Mouse (Mus musculus): ENCODE results near the gene Nmur1. TPM values are rescaled to one million over a fixed set of nuclear protein-coding genes. Genes with fewer than 3 reads are reported as not detected.
A peak's percentile ranks its signal among the peaks of the same experiment; 100 is the strongest.

Gene Nmur1
- total RNA-seq (2017) = not detected in 2 replicates

DNA sequence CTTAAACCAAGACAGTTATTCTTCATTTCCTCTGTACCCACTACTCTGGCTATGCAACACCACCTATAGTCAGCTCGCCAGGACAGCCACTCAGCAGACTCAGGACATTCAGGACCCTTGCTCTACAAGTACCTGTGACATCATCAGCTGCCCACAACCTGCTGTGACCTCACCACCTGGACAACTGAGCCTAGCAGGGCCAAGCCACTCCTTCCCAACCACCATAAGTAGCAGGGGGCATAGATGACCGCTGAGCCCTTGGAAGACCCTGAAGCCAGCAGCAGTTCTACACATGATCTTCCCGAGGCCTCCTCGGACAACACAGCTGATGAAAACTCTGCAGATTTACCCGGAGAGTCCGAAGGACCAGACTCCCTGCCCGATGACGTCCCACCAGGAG is at the start of gene Nmur1, which contains the start of gene Tex44:
Gene Nmur1, minus strand, starts transcription at position 101 of the 400 bp plus-strand sequence.
Gene Tex44, plus strand, starts transcription at position 202 of the 400 bp plus-strand sequence.
- no peak for ATAC-seq (ENCODE audit: extremely low read depth, insufficient number of reproducible peaks, low FRiP score, poor library complexity, severe bottlenecking)

DNA sequence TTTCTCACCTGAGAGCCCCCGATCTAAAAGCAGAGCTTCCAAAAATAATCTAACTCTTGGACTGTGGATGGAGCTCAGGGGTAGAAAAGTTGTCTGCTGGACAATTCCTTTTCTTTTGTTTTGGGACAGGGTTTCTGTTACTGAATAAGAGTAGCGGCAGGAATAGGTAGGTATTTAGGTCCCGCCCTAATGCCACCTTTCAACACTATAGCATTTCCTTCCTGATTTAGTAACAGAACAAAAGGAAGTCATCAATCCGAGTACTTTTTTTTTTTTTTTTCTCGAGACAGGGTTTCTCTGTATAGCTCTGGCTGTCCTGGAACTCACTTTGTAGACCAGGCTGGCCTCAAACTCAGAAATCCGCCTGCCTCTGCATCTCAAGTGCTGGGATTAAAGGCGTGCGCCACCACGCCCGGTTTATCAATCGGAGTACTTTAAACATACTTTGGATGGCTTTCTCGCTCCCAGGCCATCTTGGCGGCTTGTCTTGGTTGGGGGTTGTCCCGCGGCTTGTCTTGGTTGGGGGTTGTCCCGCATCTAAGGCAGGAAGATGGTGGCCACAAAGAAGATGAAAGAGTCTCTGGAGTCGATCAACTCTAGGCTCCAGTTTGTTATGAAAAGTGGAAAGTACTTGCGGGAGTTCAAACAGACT is 47.2 kb upstream of the Nmur1 start:
- ATAC-seq (ENCODE audit: extremely low read depth, insufficient number of reproducible peaks, low FRiP score, poor library complexity, severe bottlenecking) = 0 out of 2 replicates have a peak, but pooled peaks have one; percentile 40

DNA sequence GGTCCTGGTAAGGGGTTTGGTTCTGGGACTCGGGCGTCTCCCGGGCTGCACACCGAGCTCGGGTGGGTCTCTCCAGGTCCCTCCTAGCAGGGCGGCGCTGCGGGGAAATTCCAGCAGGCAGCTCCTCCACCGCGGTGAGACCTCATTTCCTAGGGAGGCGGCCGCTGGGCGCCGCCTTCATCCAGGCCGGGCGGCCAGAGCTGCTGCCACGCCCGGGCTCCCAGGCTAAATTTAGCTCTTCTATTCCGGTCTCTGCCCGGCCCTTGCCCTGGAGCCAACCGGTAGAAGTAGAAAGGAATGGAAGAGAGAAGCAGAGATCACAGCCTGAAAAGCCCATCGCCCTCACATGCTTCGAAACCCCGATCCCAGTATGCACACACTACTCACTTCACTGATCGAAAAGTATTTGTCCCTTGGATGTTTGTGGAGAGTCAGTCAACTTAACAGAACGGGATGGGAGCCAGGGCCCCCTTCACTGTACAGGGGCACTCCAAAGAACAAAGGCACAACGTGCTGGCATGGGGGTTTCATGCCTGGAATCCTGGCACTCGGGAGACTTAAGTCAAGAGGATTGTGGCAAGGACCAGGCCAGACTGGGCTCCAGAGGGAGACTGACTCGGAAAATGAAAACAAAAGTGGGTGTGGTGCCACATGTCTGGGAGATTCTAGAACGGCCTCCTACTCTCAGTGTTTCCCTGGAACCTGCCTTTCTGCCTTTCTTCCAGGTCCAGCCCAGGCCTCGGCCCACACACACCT is 46.3 kb upstream of the Nmur1 start:
- ATAC-seq (ENCODE audit: extremely low read depth, insufficient number of reproducible peaks, low FRiP score, poor library complexity, severe bottlenecking) = no peak

DNA sequence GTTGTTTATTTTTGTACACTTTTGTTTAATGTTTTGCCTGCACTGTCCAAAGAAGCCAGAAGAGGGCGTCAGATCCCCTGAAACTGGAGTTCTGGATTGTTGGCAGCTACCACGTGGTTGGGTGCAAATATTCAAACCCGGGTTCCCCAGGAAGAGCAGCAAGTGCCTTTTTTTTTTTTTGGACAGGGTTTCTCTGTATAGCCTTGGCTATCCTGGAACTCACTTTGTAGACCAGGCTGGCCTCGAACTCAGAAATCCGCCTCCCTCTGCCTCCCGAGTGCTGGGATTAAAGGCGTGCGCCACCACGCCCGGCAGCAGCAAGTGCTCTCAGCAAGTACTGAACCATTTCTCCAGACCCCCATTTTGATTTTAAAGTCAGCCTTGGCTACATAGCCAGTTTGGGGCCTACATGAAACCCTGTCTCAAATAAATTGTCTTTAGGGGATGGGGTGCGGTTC is 45.5 kb upstream of the Nmur1 start:
- ATAC-seq (ENCODE audit: extremely low read depth, insufficient number of reproducible peaks, low FRiP score, poor library complexity, severe bottlenecking) = peak; percentile 40; the same call in 1 of the 2 replicates

DNA sequence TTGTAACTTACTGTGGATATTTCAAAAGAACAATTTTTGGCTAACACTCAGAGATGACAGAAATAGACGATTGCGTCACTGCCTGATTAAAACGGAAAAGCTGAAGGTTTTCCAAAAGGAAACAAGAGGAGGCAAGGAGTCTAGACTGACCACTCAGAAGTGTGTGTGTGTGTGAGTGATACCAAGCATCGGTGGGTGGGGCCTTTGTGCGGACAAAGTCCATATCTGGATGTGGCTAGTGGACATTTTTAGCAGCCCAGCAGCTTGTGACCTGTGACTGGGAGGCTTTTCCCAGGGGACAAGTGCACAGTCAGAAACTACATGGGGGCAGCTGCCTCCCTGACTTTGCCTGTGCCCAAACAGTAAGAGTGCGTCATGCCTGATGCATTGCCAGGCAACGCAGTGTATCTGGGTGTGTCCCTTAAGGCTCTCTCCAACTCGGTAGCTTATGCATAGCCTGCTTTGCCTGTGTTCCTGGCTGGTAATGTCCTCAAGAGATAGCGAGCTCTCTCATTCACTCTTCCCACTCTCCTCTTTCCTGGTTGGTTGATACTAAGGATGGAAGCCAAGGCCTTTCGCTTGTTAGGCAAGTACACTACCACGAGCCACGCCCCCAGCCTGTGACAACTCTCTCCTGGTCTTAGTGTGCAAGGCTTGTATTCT is 44.6 kb upstream of the Nmur1 start:
- peak; percentile 71 for ATAC-seq (ENCODE audit: extremely low read depth, insufficient number of reproducible peaks, low FRiP score, poor library complexity, severe bottlenecking)

DNA sequence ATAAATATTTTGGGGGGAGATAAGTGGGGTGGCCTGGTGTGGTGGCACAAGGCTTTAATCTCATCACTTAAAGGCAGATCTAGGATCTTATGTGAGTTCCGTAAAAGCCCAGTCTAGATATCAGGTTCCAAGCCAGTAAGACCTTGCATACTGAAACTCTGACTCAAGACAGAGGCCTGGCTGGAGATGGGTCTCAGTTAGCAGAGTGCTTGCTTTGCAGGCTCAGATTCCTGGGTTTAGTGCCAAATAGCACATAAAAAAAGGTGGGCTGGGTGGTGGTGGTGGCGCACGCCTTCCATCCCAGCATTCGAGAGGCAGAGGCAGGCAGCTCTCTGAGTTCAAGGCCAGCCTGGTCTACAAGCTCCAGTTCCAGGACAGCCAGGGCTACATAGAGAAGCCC is 43.8 kb upstream of the Nmur1 start:
- no peak for ATAC-seq (ENCODE audit: extremely low read depth, insufficient number of reproducible peaks, low FRiP score, poor library complexity, severe bottlenecking)

GRCm38 (mm10) chr1:86467416-86467815 is 41.4 kb upstream of the Nmur1 start:
- no peak for ATAC-seq (ENCODE audit: extremely low read depth, insufficient number of reproducible peaks, low FRiP score, poor library complexity, severe bottlenecking)

DNA sequence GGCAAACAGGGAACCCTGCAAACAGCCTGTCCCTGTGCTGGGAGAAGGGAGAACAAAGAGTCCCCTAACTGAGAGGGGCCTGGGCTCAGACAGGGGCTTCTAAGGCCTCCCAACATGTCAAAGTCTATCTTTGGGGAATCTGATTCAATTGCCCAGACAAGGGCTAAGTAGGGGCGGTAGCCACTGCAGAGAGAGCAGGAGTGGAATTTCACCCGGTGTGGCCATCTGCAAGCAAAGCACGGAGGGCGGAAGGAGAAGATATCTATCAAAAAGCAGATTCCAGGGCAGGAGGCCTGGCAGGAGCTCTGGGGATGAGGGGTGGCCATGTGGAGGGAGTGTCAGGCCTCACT is 38.8 kb upstream of the Nmur1 start:
- no peak for ATAC-seq (ENCODE audit: extremely low read depth, insufficient number of reproducible peaks, low FRiP score, poor library complexity, severe bottlenecking)

GRCm38 (mm10) chr1:86464223-86464874 is 38.3 kb upstream of the Nmur1 start:
- ATAC-seq (ENCODE audit: extremely low read depth, insufficient number of reproducible peaks, low FRiP score, poor library complexity, severe bottlenecking) = no peak

DNA sequence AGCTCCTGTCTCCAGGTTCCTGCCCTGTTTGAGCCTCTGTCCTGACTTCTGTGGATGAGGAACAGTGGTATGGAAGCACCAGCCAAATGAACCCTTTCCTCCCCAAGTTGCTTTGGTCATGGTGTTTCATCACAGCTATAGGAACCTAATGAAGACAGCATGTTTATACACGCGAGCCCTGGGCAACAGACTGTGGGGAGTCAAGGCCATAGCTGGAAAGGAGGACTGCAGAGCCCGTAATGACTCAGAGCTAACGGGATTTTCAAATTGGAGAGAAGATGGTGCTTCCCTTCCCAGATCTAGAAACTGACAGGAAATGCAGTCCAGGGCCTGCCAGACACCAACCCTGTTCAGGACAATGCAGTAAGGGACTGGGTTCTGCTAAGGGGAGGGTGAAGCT is 33.3 kb upstream of the Nmur1 start:
- ATAC-seq (ENCODE audit: extremely low read depth, insufficient number of reproducible peaks, low FRiP score, poor library complexity, severe bottlenecking) = no peak

DNA sequence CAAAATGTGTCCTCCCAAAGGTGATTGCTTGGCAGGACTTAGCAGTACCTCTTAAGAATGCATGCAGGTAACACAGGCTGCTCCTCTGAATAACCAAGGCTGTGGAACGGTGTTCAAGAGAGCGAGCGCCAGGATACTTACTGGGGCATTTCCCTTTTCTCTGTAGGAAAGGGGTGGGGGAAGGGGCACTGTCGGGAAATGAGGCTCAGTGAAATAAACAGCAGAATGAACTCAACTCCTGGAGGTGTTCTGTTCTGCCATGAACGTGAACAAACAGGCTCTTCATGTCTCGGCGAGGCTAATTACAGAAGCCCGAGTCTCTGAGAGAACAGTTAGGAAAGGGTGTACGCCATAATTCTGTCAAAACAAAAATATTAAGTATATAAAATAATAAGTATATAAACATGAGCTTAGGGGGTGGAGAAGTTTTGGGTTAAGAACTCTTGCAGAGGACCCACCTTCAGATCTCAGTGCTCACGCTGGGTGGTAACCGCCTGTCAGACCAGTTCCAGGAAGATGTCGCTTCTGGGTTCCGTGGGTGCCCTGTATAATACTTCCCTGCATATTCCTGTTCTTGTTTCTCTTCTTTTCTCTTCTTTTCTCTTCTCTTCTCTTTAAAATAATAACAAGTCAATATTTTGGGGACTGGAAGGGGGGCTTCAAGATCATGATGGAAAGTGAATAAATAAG is 31.0 kb upstream of the Nmur1 start:
- ATAC-seq (ENCODE audit: extremely low read depth, insufficient number of reproducible peaks, low FRiP score, poor library complexity, severe bottlenecking) = no peak

GRCm38 (mm10) chr1:86452713-86453112 is 26.7 kb upstream of the Nmur1 start:
- no peak for ATAC-seq (ENCODE audit: extremely low read depth, insufficient number of reproducible peaks, low FRiP score, poor library complexity, severe bottlenecking)

- no peak for ATAC-seq (ENCODE audit: extremely low read depth, insufficient number of reproducible peaks, low FRiP score, poor library complexity, severe bottlenecking)
Observed at GRCm38 (mm10) chr1:86449966-86450365, 23.9 kb upstream of the Nmur1 start.

- no peak for ATAC-seq (ENCODE audit: extremely low read depth, insufficient number of reproducible peaks, low FRiP score, poor library complexity, severe bottlenecking)
Observed at GRCm38 (mm10) chr1:86448272-86448671, 22.2 kb upstream of the Nmur1 start.

DNA sequence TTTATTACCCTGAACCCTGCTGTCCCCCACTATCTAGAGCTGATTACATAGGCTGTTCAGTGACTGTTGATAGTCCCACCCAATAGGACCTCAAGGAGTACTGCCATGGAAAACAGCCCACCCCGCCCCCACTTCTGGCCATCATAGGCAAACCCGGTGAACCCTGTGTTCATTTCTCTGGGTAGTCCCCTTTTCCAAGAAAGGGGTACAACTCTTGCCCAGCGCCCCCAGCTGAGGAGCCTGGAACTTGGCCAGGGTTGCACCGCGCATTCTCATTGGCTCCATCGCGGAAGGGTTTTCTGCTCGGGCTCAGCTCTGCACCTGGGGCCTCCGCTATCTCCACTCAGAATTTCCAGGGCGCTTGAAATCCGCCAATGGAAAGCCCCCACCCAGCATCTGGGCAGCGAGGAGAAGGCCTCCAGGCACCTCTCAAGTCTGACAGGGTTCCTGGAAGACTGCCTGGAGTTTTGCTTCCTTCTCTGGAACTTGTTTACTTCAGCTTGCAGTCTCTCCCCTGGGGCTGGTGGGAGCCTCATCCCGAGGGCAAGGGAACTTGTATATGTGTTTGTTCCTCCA is 21.7 kb upstream of the Nmur1 start:
- no peak for ATAC-seq (ENCODE audit: extremely low read depth, insufficient number of reproducible peaks, low FRiP score, poor library complexity, severe bottlenecking)

- no peak for ATAC-seq (ENCODE audit: extremely low read depth, insufficient number of reproducible peaks, low FRiP score, poor library complexity, severe bottlenecking)
Observed at GRCm38 (mm10) chr1:86443386-86444172, 17.6 kb upstream of the Nmur1 start.

GRCm38 (mm10) chr1:86442832-86443231 is 16.8 kb upstream of the Nmur1 start:
- no peak for ATAC-seq (ENCODE audit: extremely low read depth, insufficient number of reproducible peaks, low FRiP score, poor library complexity, severe bottlenecking)
